Mouse (Mus musculus): ENCODE measurements around the gene Fam69a.

DNA sequence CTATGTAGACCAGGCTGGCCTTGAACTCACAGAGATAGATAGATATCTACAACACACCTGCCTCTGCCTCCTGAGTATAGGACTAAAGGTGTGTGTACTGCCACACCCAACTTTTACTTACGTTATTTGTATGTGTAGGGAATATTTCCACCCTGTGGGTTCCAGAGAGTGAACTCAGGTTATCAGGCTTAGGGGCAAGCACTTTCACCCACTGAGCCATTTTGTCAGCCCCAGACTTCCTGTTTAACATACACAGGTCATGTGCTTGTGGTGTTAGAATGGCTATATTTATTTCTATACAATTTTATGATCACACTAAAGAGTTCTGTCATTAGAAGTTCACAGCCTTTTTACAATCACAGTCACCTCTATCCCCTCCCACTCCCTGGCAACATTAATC is 43.9 kb downstream of the Fam69a start:
- no peak for TF ChIP-seq CTCF (IDR thresholded peaks at IDR 0.05; ENCODE audit: extremely low read depth, insufficient read depth, insufficient read length, insufficient replicate concordance)
- TF ChIP-seq POLR2A (IDR thresholded peaks at IDR 0.05; ENCODE audit: low read depth, low read length), result no peak
